ENCODE assay signal across 11 mouse cellular contexts in genomic region chr10:120473218-120473617, GRCm38 (mm10). TPM values are rescaled to one million over a fixed set of nuclear protein-coding genes. Genes with fewer than 3 reads are reported as not detected.
DNase-seq lines count a peak whose midpoint lies in the region; ATAC-seq lines count a peak whose summit lies in the region.
"Had no signal": no experiment of that assay in that cellular context is flagged by ENCODE, and none has a peak within 500 bp of the region (broad histone marks: within the 10 kb centered on the region; RNA-seq: fewer than 3 reads in every experiment).

No protein-coding gene starts in this region.

- H3K4me3 ChIP-seq in kidney, embryonic 16.5 days (ENCODE audit: low read length): peak overlapping the region; percentile 60
- H3K4me3 ChIP-seq in embryonic facial prominence, embryonic 10.5 days: peak overlapping the region; percentile 98
- 0 out of 2 replicates have a peak overlapping the region, but pooled peaks have one; percentile 83 for H3K4me3 ChIP-seq in forebrain, embryonic 13.5 days
- H3K4me3 ChIP-seq in midbrain, embryonic 13.5 days (replicated peaks): no peak overlapping the region
- H3K4me3 ChIP-seq: left cerebral cortex, adult 2 months had no signal

- no peak for DNase-seq in kidney, postnatal 4 days
- DNase-seq in embryonic facial prominence, embryonic 10.5 days (ENCODE audit: low spot score): peak; percentile 25
- no peak for DNase-seq in right cerebral cortex, postnatal 25 days
- no peak for DNase-seq in MN1 (ENCODE audit: low spot score)
- DNase-seq: right cerebral cortex, postnatal 4 days; thymus, postnatal 4 days had no signal

- H3K4me1 ChIP-seq in kidney, embryonic 16.5 days (ENCODE audit: insufficient read depth, low read length): peaks cover 22% of the 10 kb centered on the region
- peaks cover 49% of the 10 kb centered on the region for H3K4me1 ChIP-seq in embryonic facial prominence, embryonic 10.5 days
- H3K4me1 ChIP-seq in forebrain, embryonic 13.5 days: peaks cover 51% of the 10 kb centered on the region
- peaks cover 41% of the 10 kb centered on the region for H3K4me1 ChIP-seq in midbrain, embryonic 13.5 days (replicated peaks)

- H3K4me2 ChIP-seq in kidney, embryonic 16.5 days (replicated peaks; ENCODE audit: low read depth, low read length): peak overlapping the region; percentile 97
- H3K4me2 ChIP-seq in forebrain, embryonic 13.5 days: peak overlapping the region; percentile 88
- H3K4me2 ChIP-seq in midbrain, embryonic 13.5 days (replicated peaks): peak overlapping the region; percentile 97; the same call in 1 of the 2 replicates

- H3K9ac ChIP-seq in kidney, embryonic 16.5 days (replicated peaks; ENCODE audit: low read length): peak overlapping the region; percentile 51; the same call in 1 of the 2 replicates
- H3K9ac ChIP-seq in forebrain, embryonic 13.5 days: no peak overlapping the region
- no peak overlapping the region for H3K9ac ChIP-seq in midbrain, embryonic 13.5 days (replicated peaks)

- WGBS in kidney, embryonic 16.5 days: 12% methylated on average over 4 of the region's 4 CpGs
- WGBS in embryonic facial prominence, embryonic 10.5 days: 28% methylated on average over 4 of the region's 4 CpGs
- 19% methylated on average over 4 of the region's 4 CpGs for WGBS in forebrain, embryonic 13.5 days
- 42% methylated on average over 4 of the region's 4 CpGs for WGBS in midbrain, embryonic 13.5 days

- H3K27me3 ChIP-seq in kidney, embryonic 16.5 days (ENCODE audit: insufficient read depth, low read length): no peaks in the 10 kb centered on the region
- H3K27me3 ChIP-seq in embryonic facial prominence, embryonic 10.5 days (replicated peaks; ENCODE audit: low read depth, poor library complexity, severe bottlenecking): no peaks in the 10 kb centered on the region
- H3K27me3 ChIP-seq in forebrain, embryonic 13.5 days: peaks cover 3% of the 10 kb centered on the region; the same call in 1 of the 2 replicates
- H3K27me3 ChIP-seq in midbrain, embryonic 13.5 days: peaks cover 35% of the 10 kb centered on the region
- H3K27me3 ChIP-seq: Patski had no signal

- 0 out of 2 replicates have a peak overlapping the region, but pooled peaks have one; percentile 29 for H3K27ac ChIP-seq in kidney, embryonic 16.5 days (ENCODE audit: low read length)
- peak overlapping the region; percentile 100 for H3K27ac ChIP-seq in embryonic facial prominence, embryonic 10.5 days (replicated peaks)
- no peak overlapping the region for H3K27ac ChIP-seq in forebrain, embryonic 13.5 days
- no peak overlapping the region for H3K27ac ChIP-seq in midbrain, embryonic 13.5 days
- H3K27ac ChIP-seq: left cerebral cortex, adult 2 months had no signal

- no peak for ATAC-seq in kidney, embryonic 16.5 days (ENCODE audit: low FRiP score, low TSS enrichment)
- no peak for ATAC-seq in forebrain, embryonic 13.5 days
- ATAC-seq in midbrain, embryonic 13.5 days: no peak
- ATAC-seq: Patski had no signal

- H3K36me3 ChIP-seq in kidney, embryonic 16.5 days (ENCODE audit: insufficient read depth, low read length): peaks cover 15% of the 10 kb centered on the region; the same call in 1 of the 2 replicates
- peaks cover 37% of the 10 kb centered on the region for H3K36me3 ChIP-seq in embryonic facial prominence, embryonic 10.5 days (replicated peaks)
- no peaks in the 10 kb centered on the region for H3K36me3 ChIP-seq in forebrain, embryonic 13.5 days (ENCODE audit: poor library complexity, severe bottlenecking)
- H3K36me3 ChIP-seq in midbrain, embryonic 13.5 days: no peaks in the 10 kb centered on the region

- no peaks in the 10 kb centered on the region for H3K9me3 ChIP-seq in kidney, embryonic 16.5 days (ENCODE audit: low read length)
- H3K9me3 ChIP-seq in embryonic facial prominence, embryonic 10.5 days: no peaks in the 10 kb centered on the region
- H3K9me3 ChIP-seq in forebrain, embryonic 13.5 days (replicated peaks): no peaks in the 10 kb centered on the region
- no peaks in the 10 kb centered on the region for H3K9me3 ChIP-seq in midbrain, embryonic 13.5 days

RNA-seq across cellular contexts. Expression of gene Hmga2, which starts 3.1 kb away (rescaled TPM):
- polyA plus RNA-seq in kidney, embryonic 16.5 days (2015; fragmentation: Nextera tagmentation; extraction: Ambion mirVana): 15.4 and 21.2 TPM in 2 replicates
- 90.0 and 94.0 TPM in 2 replicates for polyA plus RNA-seq in embryonic facial prominence, embryonic 10.5 days (2016; fragmentation: Nextera tagmentation; extraction: Ambion mirVana)
- 12.1 and 15.1 TPM in 2 replicates for polyA plus RNA-seq in forebrain, embryonic 13.5 days (2015; fragmentation: Nextera tagmentation; extraction: Ambion mirVana)
- polyA plus RNA-seq in midbrain, embryonic 13.5 days (2015; fragmentation: Nextera tagmentation; extraction: Ambion mirVana): 3.6 and 4.2 TPM in 2 replicates

Comparison
In these comparisons a context has a peak if more than half of its experiments do, and no peak if none do; other contexts are left out.
1. H3K27ac ChIP-seq: peak in kidney, embryonic 16.5 days (single experiment) and embryonic facial prominence, embryonic 10.5 days (single experiment); none in forebrain, embryonic 13.5 days (single experiment) and midbrain, embryonic 13.5 days (single experiment).
2. Peak in every context shown above with its lines, with median percentiles within 50 percentile points of each other: H3K4me2 ChIP-seq.